Mouse (Mus musculus) hindbrain, embryonic 12.5 days (tissue): ENCODE measurements around the gene Ifrd2. TPM values are rescaled to one million over a fixed set of nuclear protein-coding genes. Genes with fewer than 3 reads are reported as not detected.

Experiments used
- ATAC-seq: fragments of 200-750 bp; cut with Nextera tagmentation; 2 replicates; pipeline ENCODE4 v1.8.0; 2017; ENCODE audit warnings: moderate TSS enrichment; ENCODE audit not compliant: low FRiP score
- H3K27ac ChIP-seq: fragments of 300-500 bp; sonication (generic); 2 replicates; pipeline ENCODE4 v1.5.1; 2016; ENCODE audit warnings: mild to moderate bottlenecking
- H3K27me3 ChIP-seq: fragments of 300-500 bp; sonication (generic); 2 replicates; pipeline ENCODE4 v1.6.1; 2016; ENCODE audit warnings: mild to moderate bottlenecking
- H3K36me3 ChIP-seq: fragments of 300-500 bp; sonication (generic); 2 replicates; pipeline ENCODE4 v1.6.1; 2016; ENCODE audit warnings: mild to moderate bottlenecking
- H3K4me1 ChIP-seq: fragments of 300-500 bp; sonication (generic); 2 replicates; pipeline ENCODE4 v1.6.1; 2016
- H3K4me2 ChIP-seq: fragments of 300-500 bp; sonication (generic); replicated peaks from 2 replicates; pipeline ENCODE4 v1.6.1; 2016; ENCODE audit warnings: mild to moderate bottlenecking
- H3K4me3 ChIP-seq: fragments of 300-500 bp; sonication (generic); 2 replicates; pipeline ENCODE4 v1.5.1; 2016; ENCODE audit warnings: mild to moderate bottlenecking
- H3K9ac ChIP-seq: fragments of 300-500 bp; sonication (generic); 2 replicates; pipeline ENCODE4 v1.6.1; 2016; ENCODE audit warnings: mild to moderate bottlenecking, moderate library complexity
- H3K9me3 ChIP-seq: fragments of 300-500 bp; sonication (generic); replicated peaks from 2 replicates; pipeline ENCODE4 v1.6.1; 2016; ENCODE audit warnings: mild to moderate bottlenecking
- WGBS: fragments of 180-500 bp; shearing (Covaris S2); methylation state at CpG from one replicate; pipeline ENCODE4 v1.1.7; 2016; 5-methylcytosine and 5-hydroxymethylcytosine counted together
- polyA plus RNA-seq: library from polyadenylated mRNA; unstranded; fragments of >200 nt; fragmentation: Nextera tagmentation; extraction: Ambion mirVana; gene quantifications from 2 replicates; pipeline ENCODE4 v1.2.1, GENCODE M21; 2016

Gene Ifrd2
- polyA plus RNA-seq, 1 experiment from 2014 or later: 19.5 TPM

DNA sequence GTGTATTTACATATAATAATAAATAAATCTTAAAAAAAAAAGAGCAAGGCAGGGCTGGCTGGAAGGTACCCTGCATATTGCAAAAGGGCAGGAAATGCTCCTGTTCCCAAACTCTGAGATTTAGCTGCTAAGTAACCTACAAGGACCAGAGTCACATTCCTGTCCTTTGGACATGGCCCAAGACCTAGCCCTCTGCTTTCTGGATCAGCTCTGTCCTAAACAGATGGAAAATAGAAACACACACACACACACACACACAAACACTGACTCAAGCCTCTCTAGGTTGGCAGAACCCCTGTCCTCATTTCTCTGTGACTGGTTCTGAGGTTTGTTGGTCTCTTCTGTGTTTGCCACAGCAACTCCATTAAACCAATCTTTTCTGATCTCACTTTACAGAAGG, 33.5 kb downstream of the Ifrd2 start:
- Histone ChIP-seq H3K36me3 (peaks cover 73% of the 10 kb centered on the region), H3K27ac (no peak overlapping the region)
- no peak for ATAC-seq

GRCm38 (mm10) chr9:107624539-107624938, 37.1 kb downstream of the Ifrd2 start:
- Histone ChIP-seq H3K4me3 (no peak overlapping the region), H3K4me2 (no peak overlapping the region), H3K27me3 (no peaks in the 10 kb centered on the region), H3K27ac (peak overlapping the region; percentile 23; the same call in 1 of the 2 replicates), H3K9ac (peak overlapping the region; percentile 38; the same call in 1 of the 2 replicates), H3K36me3 (peaks cover 45% of the 10 kb centered on the region), H3K9me3 (no peaks in the 10 kb centered on the region), H3K4me1 (peaks cover 56% of the 10 kb centered on the region)
- WGBS: 74% methylated on average over 5 of the region's 5 CpGs
- no peak for ATAC-seq

More for the DNA sequence above, 33.5 kb downstream of the Ifrd2 start:
- Histone ChIP-seq H3K4me2 (no peak overlapping the region), H3K9ac (no peak overlapping the region), H3K4me1 (peaks cover 28% of the 10 kb centered on the region), H3K27me3 (no peaks in the 10 kb centered on the region), H3K4me3 (no peak overlapping the region), H3K9me3 (no peaks in the 10 kb centered on the region)

DNA sequence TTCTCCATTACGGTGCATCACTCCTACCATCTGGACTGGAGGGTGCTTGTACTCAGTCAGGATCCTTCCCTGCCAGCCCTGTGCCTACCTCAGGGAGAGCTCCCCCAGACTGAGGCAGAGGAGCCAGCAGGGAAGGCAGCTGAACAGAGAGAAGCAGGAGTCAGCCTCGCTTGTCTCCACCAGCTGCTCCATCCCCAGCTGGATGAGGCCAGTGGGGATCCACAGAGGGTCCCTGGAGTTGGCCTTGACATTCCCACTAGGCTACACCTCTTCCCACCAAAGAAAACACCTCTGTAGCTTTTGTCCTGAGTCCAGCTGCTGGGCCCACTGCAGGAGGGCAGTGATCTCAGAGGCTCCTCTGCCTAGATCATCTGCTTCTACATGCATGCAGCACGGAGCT, 37.5 kb downstream of the Ifrd2 start:
- no peak overlapping the region for H3K4me3 ChIP-seq
- ATAC-seq: no peak
- peak overlapping the region; percentile 23 for H3K27ac ChIP-seq
- 80% methylated on average over 3 of the region's 3 CpGs for WGBS
- no peaks in the 10 kb centered on the region for H3K9me3 ChIP-seq
- no peaks in the 10 kb centered on the region for H3K27me3 ChIP-seq
- H3K4me2 ChIP-seq: no peak overlapping the region
- H3K4me1 ChIP-seq: peaks cover 56% of the 10 kb centered on the region
- peak overlapping the region; percentile 33; the same call in 1 of the 2 replicates for H3K9ac ChIP-seq
- peaks cover 41% of the 10 kb centered on the region for H3K36me3 ChIP-seq

DNA sequence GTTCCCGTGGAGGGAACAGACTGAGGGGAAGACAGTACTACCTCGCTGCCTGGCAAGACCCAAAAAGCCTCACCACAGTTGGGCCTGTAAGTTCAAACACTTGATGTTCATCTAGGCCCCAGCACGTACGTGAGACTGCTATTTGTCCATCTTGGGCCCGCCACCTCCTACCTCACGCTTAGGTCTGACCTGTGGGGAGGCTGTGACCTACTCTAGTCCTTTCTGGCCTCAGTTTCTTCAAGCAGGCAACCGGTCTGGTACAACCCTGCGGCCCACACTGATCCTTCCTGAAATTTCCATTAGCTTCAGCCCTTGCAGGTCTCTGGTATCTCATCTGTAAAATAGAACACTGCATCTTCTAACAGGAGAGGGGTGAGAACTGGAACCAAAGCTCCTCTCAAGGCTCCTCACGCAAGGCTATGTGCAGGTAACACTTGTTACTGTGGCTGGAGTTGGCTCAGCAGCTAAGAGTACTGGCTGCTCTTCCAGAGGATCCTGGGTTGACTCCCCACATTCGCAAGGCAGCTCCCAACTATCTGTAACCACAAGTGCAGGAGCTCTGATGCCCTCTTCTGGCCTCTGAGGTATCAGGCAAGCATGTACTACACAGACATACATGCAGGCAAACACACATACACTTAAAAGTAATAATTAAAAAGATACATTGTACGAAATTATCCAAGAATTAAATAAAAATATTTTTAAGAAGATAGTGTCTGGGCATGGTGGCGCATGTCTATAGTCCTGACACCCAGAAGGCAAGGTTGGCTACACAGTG, 38.1 kb downstream of the Ifrd2 start:
- Histone ChIP-seq H3K36me3 (peaks cover 35% of the 10 kb centered on the region), H3K9ac (peak overlapping the region; percentile 68), H3K27me3 (no peaks in the 10 kb centered on the region), H3K27ac (peak overlapping the region; percentile 97), H3K4me2 (no peak overlapping the region), H3K9me3 (no peaks in the 10 kb centered on the region), H3K4me3 (no peak overlapping the region), H3K4me1 (peaks cover 61% of the 10 kb centered on the region)
- no peak for ATAC-seq
- WGBS: 89% methylated on average over 12 of the region's 12 CpGs

DNA sequence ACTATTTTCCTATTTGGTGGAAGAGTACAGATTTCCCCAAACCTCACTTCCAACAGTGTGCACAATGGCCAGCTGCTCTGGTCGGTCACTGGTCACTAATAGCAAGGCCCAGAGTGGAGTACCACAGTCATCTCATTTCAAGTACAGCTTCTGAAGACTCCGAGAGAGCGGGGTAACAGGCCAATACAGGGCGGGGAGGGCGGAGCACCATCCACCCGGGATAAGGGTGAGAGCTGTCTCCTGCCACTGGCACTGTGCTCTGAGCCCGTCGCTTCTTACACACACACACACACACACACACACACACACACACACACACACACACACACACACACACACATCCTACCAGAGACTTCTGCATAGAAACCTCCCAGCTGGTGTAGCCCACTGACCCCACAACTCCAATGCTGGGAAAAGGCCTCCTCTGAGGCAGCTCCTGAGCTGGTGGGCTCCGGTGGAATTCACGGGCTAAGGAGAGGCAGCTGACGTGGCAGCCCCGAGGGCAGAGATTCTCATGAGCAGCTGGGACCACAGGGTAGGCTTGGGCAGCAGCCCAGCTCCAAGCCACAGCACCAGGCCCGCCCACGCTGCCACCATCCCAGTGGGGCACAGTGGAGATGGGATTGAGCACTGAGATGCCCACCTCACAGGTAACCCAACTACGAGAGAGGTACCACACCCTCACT, 38.9 kb downstream of the Ifrd2 start:
- ATAC-seq: peak; percentile 45
- Histone ChIP-seq H3K4me2 (peak overlapping the region; percentile 99), H3K27ac (peak overlapping the region; percentile 97), H3K9ac (peak overlapping the region; percentile 68), H3K9me3 (no peaks in the 10 kb centered on the region), H3K27me3 (no peaks in the 10 kb centered on the region), H3K4me3 (peak overlapping the region; percentile 3; the same call in 1 of the 2 replicates), H3K4me1 (peaks cover 69% of the 10 kb centered on the region), H3K36me3 (peaks cover 33% of the 10 kb centered on the region)
- WGBS: 31% methylated on average over 14 of the region's 15 CpGs

- H3K4me2 ChIP-seq: peak overlapping the region; percentile 99
- no peaks in the 10 kb centered on the region for H3K27me3 ChIP-seq
- peaks cover 32% of the 10 kb centered on the region for H3K36me3 ChIP-seq
- H3K4me1 ChIP-seq: peaks cover 74% of the 10 kb centered on the region
- peak overlapping the region; percentile 97 for H3K27ac ChIP-seq
- peak overlapping the region; percentile 3; the same call in 1 of the 2 replicates for H3K4me3 ChIP-seq
- no peaks in the 10 kb centered on the region for H3K9me3 ChIP-seq
- peak overlapping the region; percentile 68 for H3K9ac ChIP-seq
- 0% methylated on average over 2 of the region's 2 CpGs for WGBS
- ATAC-seq: peak; percentile 72
These were observed 39.4 kb downstream of the Ifrd2 start for GRCm38 (mm10) chr9:107626844-107627277.

DNA sequence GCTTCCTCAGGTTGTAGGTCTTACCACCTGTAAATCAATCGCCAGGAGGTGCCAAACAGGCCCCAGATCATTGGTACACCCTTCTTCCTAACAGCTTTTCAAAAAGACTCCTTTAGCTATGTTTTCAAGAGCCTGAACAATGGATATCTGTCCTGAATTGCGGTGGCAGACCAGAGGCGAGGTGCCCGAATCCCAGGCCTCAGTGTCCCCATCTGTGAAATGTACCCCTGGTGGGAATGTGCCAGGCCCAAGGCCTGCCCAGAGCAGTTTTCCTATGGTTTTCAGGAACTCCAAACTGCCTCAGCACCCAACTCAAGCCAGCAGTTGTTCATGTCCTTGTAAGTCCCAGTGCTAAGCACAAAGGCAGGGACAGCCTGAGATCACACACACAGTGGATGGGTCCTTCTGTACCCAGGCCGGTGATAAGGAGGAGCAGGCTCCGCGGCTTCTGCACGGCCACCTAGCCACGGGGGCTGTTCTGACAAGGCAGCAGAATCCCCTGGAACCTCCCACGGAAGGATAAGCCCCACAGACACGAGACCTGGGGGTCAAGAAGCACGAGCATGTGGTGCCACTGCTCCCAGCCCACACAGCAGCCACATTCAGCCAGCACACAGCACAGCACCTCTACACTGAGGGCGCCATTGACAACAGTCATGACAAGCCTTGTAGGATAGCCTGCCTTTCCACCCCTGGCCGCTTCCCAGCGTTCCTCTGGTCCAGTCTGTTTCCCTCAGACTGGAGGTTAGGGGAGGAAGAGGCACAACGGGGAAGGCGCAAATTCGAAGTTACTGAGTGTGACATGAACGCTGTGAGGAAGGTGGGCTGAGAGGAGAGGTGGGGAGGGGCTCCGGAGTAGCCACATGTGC, 40.2 kb downstream of the Ifrd2 start:
- Histone ChIP-seq H3K9me3 (no peaks in the 10 kb centered on the region), H3K4me1 (peaks cover 82% of the 10 kb centered on the region), H3K4me3 (peak overlapping the region; percentile 7; the same call in 1 of the 2 replicates), H3K9ac (peak overlapping the region; percentile 68), H3K27me3 (no peaks in the 10 kb centered on the region), H3K36me3 (peaks cover 25% of the 10 kb centered on the region), H3K4me2 (peak overlapping the region; percentile 99), H3K27ac (peak overlapping the region; percentile 97)
- ATAC-seq: no peak
- 21% methylated on average over 20 of the region's 20 CpGs for WGBS

DNA sequence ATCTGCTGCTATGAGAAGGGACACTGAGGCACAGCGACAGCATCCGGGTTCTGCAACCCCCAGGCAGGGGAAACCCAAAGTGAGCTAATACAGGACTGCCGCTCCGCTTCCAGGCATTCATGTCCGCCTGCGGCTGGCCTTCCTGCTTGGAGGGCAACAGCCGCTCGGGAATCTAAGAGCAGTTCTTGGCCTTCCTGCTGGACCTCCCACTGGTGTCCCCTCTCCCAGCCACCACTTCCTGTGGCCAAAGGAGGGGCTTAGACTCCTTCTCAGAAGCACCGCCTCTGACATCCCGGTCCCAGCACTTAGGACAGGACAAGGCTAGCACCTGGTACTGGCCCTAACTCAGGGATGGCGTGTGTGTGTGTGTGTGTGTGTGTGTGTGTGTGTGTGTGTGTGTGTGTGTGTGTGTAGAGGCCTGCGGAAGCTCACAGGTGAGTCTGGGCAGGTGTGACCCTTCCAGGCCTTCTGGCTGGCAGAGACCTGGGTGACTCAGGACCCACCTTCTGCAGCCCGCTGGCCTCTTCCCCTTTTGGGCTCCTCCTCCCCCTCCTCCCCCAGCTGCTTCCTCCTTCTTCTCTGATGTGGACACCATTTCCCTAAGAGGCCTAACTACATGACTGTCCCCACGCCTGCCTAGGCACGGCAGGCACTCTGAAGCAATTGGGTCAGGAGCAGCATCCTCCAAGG, 41.4 kb downstream of the Ifrd2 start:
- Histone ChIP-seq H3K4me1 (peaks cover 94% of the 10 kb centered on the region), H3K4me3 (peak overlapping the region; percentile 2; the same call in 1 of the 2 replicates), H3K9me3 (no peaks in the 10 kb centered on the region), H3K36me3 (peaks cover 18% of the 10 kb centered on the region; the same call in 1 of the 2 replicates), H3K9ac (peak overlapping the region; percentile 68), H3K4me2 (peak overlapping the region; percentile 99), H3K27me3 (no peaks in the 10 kb centered on the region), H3K27ac (peak overlapping the region; percentile 97)
- 29% methylated on average over 14 of the region's 15 CpGs for WGBS
- no peak for ATAC-seq

- ATAC-seq: no peak
- H3K36me3 ChIP-seq: peaks cover 17% of the 10 kb centered on the region; the same call in 1 of the 2 replicates
- no peaks in the 10 kb centered on the region for H3K27me3 ChIP-seq
- WGBS: 24% methylated on average over 4 of the region's 4 CpGs
- H3K4me2 ChIP-seq: peak overlapping the region; percentile 99
- peak overlapping the region; percentile 2; the same call in 1 of the 2 replicates for H3K4me3 ChIP-seq
- peaks cover 99% of the 10 kb centered on the region for H3K4me1 ChIP-seq
- peak overlapping the region; percentile 97 for H3K27ac ChIP-seq
- peak overlapping the region; percentile 68 for H3K9ac ChIP-seq
- no peaks in the 10 kb centered on the region for H3K9me3 ChIP-seq
These were observed 41.9 kb downstream of the Ifrd2 start for GRCm38 (mm10) chr9:107629411-107629730.

- Histone ChIP-seq H3K36me3 (peaks cover 11% of the 10 kb centered on the region; the same call in 1 of the 2 replicates), H3K27ac (peak overlapping the region; percentile 97), H3K4me3 (peak overlapping the region; percentile 15), H3K9ac (peak overlapping the region; percentile 68), H3K9me3 (no peaks in the 10 kb centered on the region), H3K27me3 (no peaks in the 10 kb centered on the region), H3K4me1 (peaks cover 95% of the 10 kb centered on the region), H3K4me2 (peak overlapping the region; percentile 99)
- peak; percentile 32 for ATAC-seq
- WGBS: 8% methylated on average over 14 of the region's 14 CpGs
These were observed 42.5 kb downstream of the Ifrd2 start for GRCm38 (mm10) chr9:107629901-107630425.

DNA sequence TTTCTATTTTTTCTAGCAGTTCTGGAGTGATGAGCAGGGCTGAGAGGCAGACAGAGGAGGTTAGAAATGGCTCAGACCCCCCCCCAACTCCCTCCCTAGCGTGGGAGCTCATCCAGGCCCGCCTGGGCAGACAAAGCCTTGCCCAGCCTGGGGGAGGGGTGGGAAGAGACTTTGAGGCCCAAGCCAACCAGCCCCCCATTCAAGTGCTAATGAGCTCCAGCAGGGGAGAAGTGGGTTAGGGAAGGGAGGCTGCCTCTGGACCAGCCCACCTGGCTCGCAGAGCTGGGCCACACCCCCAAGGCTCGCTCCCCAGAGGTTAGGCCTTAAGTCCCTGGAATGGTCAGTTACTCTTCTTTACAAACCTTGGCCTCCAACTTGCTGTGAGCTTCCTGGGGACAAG, 43.1 kb downstream of the Ifrd2 start:
- Histone ChIP-seq H3K36me3 (peaks cover 5% of the 10 kb centered on the region; the same call in 1 of the 2 replicates), H3K9ac (peak overlapping the region; percentile 68), H3K27me3 (no peaks in the 10 kb centered on the region), H3K9me3 (no peaks in the 10 kb centered on the region), H3K27ac (peak overlapping the region; percentile 97), H3K4me1 (peaks cover 91% of the 10 kb centered on the region), H3K4me2 (peak overlapping the region; percentile 99), H3K4me3 (no peak overlapping the region; the same call in 1 of the 2 replicates)
- peak; percentile 44 for ATAC-seq
- 3% methylated on average over 4 of the region's 4 CpGs for WGBS
